Mouse (Mus musculus): ENCODE measurements at regions not wholly inside any gene's neighbourhood (a gene's known extent, or its start where the extent isn't known, plus 50 kb on each side); places are given as distances from the start of the nearest gene placed in this dataset.

DNA sequence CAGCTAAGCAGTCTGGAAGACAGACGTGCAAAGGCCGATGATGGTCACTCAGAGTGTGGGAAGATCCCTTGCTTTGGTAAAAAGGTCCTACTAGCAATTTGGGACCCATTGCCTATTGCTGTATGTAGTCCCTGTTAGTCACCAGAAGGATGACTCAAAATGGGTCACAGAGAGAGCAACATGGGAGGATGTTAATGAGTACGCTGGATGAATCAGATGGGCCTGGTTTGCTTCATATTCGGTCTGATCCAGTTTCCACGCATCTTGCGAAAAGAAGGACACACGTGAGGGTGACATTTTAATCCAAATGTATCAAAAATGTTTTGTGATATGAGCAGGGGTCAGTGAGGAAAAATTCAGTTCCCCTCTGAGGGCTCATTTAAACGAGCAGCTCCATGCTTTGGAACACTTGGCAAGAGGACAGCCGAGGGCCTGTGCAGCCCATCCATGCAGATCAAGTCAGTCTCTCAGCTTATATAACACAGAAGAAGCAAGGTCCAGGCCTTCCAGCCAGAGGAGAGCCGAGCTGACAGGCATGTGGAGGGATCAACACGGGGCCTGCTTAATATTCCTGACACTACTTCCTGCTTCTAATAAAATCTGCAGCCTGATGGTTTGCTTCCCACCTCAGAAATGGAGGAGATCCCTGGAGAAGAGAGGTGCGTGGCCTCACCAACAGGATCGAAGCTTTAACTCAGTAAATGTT lies 579.2 kb upstream of the Gm26657 start:
- no peak for DNase-seq (ENCODE audit: low read depth, low spot score)

DNA sequence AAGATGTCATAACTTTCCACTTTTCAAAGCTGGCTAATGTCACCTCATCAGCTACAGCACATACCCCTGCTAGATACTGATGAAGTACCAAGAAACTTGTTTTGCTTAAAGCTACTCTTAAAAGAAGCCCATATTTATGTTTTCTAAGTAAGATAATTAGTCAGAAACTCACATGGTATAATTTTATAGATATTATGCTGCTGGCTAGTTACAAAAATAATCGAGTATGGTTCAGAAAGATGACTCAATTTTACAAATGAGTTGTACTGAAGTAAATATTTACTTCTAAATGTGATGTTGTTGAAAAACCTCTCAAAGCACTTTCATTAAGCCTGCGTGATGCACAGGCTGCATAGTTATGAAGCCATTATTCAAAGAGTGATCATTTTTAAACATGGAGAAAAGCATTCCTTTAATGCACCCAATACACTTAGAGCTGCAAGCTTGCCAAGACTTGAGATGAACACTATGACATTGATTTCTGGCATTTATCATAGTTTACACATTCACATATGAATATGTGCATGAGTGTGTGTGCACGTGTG lies 582.3 kb upstream of the Gm26657 start:
- no peak for DNase-seq (ENCODE audit: low read depth, low spot score)

DNA sequence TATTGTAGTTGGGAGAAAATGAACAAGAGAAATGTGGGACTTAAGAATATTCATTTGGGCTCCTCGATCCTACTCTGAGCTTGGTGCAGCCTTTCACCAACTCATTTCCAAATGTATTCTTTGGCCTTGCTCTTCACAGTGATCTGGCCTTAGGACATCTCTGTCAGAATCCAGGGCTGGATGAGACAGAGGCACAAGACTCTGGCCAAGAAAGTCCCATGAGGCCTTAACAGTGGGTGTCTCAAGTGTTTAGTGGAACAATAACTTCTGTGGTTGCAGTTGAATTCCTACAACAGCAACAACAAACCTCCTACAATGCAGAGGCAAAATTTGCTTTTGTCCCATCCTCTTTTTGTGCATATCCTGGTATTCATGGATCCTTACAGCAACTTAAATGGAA lies 589.2 kb upstream of the Gm26657 start:
- no peak for DNase-seq (ENCODE audit: low read depth, low spot score)

DNA sequence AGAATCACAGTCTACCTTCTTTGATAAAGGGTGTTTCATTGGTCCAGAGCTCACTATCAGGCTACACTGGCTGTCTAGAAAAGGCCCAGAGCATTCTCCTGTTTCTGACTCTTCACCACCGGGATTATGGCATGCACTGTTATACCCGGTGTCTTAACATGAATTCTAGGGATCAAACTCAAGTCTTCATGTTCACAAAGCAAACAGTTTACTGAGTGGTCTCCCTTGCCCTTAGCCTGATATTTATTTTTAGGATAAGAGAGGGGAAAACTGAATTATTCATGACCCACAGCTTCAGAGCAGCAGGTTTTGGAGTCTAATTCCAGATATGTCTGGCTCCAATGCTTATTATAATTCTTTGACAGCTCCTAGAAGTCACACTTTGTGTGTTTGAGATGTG lies 596.0 kb upstream of the Gm26657 start:
- no peak for DNase-seq (ENCODE audit: low read depth, low spot score)

DNA sequence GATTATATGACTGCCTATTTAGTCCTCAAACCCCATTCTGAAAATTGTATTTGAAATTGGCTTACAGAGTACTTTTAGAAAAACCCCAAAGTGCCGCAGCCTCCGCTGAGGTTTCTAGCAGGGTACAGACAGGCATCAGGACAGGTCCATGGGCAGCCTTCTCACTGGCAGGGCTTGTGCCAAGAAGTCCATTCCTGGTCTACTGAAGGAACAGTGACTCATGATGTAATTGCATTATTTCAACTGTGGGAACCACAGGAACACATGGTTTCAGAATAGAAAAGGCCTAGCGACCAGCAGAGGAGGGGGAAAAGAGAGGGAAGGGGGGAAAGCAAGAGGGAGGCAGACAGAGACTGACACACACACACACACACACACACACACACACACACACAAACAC lies 603.0 kb upstream of the Gm26657 start:
- DNase-seq (ENCODE audit: low read depth, low spot score): no peak

DNA sequence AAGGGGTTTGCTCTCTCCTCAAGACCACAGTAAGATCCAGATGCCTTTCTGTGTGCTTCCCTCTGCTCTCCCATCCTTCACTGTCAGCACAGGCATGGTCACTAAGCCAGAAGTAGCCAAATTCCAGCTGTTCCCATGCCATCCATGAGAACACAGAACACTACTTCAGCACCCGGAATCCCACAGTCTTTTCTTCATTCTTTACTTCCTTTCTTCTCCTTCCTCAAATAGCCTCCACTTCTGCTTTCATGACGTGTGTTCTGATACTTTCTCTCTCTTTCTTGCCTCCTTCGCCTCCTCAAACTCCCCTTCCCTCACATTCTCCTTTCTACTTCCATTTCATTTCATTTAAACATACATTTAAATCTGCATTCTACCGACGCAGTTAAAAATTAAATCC lies 602.1 kb upstream of the Klf4 start:
- DNase-seq (ENCODE audit: low read depth, low spot score): no peak

DNA sequence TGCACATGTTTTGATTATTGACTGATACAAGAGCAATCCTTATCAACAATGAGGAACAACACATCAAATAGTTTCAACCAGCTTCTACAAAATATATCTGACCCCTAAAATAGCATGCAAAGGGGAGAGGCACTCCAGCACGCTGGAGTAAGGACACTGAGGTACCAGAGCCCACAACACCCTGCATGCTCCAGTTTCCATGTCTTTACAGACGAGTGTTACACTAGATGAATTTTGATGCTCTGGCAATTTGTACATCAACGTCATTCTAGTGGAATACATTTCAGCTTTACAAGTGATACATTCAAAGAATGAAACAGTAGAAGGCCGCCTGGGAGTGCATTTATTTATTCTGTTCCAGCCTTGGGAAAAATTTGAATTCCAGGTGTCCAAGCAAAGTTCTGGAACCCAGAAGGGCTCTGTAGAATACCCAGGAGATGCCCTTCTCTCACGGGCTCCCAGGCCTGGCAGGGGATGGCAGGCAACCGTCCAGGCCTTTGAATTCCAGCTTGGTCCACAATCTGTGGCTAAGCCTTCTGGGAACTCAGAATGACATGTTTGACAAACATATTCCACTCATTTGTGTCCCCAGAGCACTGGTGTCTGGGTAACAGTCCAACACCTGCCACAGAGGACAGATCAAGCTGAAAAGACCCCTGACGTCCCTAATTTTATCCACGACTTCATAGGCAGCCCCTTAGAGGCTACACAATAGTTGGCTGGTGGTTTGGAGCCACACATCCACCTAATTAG lies 595.6 kb upstream of the Klf4 start:
- no peak for DNase-seq (ENCODE audit: low read depth, low spot score)

DNA sequence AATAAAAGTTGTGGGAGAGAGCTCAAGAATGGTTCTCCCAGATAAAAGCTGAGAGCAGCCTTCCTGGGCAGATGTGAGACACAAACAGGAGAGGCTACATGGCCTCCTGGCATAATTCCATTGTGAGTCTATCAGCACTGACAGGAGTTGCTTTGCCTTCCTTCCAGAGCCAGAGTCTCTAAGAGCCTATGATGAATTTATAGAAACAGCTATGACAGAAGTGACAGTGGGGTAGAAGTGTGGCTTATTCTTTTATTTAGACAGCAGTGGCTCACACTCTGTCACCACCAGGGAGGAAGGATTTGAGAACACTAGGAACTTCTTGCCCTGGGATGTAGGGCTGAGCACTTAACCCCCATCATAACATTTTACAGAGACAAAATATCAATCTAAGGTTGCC lies 592.2 kb upstream of the Klf4 start:
- DNase-seq (ENCODE audit: low read depth, low spot score): no peak

DNA sequence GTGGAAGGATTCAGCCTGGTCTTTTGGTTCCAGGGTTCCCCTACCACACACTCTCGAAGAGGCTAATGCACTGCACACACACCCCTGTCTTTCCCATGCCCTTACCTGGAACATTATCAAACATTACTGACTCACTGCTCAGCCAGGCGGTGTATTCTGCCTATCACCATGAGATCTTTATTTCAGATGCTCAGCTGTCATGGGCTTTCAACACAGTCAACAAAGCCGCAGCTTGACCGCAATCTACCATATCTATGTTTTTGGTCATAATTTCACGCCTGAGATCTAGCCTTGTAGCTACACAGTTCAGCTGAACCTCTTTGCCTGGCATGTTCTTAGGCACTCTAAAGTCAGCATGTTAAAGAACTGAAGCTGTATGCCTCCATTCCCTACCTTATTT lies 589.9 kb upstream of the Klf4 start:
- no peak for DNase-seq (ENCODE audit: low read depth, low spot score)

DNA sequence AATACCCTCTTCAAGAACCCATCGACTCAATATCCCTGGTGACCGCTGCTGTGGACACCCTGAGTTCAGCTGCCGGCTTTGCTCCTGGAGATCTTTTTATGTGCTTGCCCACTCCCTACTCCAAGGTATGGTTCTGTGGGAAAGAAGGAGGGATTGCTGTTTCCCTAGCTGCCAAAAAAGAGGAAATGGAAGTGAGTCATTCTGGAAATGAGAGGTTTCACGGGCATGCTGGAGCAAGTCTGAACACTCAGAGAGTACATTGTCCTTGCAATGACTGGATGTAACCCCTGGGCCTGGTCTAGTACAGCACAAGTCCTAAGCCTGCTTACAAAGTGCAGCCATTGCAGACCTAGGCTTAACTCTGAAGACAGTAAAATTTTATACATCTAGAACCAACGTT lies 589.4 kb upstream of the Klf4 start:
- DNase-seq (ENCODE audit: low read depth, low spot score): no peak

DNA sequence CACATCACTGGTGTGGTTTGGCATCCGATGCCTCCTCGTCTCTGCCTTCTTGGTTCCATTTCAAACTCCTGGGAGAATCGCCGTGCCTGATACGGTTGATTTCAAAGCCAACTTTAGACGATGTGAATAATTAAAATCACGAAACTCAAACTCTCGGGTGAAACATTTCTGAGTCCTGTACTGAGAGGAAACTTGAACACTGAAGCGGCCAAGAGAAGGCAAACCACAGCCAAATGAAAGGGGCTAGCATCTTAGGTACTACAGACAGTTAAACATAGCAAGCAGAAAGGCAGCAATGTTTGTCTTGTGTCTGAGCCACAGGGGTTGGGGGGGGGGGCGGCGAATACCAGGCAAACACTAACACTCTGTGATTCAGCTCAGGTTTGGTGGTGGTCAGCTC lies 588.1 kb upstream of the Klf4 start:
- no peak for DNase-seq (ENCODE audit: low read depth, low spot score)

DNA sequence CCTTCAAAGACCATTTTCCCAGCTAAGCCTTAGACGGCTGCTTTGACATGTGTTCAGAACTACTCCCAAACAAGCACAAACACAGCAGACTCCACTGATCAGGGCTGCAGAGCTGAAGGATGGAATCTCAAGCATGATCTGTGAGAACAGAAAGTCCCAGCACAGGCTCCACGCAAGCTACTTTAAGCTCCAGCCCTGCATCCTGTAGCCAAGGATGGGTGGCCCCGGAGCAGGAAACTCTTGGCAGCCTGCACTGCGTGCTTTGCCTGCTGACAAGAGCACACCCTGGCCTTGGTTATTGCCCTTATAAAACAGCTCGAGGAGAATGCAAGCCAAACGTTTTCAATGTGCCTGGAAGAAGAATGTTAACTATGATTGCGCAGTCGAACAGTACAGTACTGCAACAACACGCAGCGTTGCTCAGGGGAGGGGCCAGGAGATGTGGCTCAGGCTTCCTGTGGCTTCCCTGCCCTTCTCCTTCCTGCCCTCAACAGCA lies 581.5 kb upstream of the Klf4 start:
- no peak for DNase-seq (ENCODE audit: low read depth, low spot score)

DNA sequence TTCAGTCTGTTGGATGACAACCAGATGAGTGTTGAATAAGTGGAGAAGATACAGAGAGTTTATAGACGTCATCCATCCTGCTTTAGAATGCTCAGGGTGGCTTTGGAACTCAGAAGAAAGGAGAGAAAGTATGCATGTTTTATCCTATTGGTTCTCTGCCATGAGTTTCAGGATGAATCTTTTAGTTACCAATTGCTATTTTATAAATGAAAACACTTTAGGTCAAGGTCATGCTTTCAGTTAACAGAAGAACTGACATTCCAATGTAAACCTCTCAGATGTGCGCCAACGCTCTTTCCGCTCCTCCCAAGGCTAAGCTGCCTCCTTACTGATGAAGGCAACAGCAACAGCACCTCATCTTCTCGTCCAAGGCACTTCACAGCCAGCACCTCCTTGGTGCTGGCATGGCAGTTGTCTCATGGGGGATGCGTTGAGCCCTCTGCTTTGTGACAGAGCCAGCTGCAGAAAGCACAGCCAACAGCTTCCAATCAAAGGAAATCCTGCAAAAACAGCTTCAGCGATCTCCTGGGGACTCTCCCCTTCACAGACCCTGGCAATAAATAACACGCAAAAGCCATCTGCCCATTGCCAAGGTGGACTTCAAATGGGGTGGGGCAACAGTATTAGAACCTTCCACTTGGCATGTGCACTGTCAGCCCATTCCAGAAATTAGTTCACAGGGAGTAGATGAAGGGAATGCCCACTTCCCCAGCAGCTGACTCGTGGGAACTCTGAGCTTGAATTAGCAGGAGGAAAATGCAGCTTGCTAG lies 580.9 kb upstream of the Klf4 start:
- no peak for DNase-seq (ENCODE audit: low read depth, low spot score)

DNA sequence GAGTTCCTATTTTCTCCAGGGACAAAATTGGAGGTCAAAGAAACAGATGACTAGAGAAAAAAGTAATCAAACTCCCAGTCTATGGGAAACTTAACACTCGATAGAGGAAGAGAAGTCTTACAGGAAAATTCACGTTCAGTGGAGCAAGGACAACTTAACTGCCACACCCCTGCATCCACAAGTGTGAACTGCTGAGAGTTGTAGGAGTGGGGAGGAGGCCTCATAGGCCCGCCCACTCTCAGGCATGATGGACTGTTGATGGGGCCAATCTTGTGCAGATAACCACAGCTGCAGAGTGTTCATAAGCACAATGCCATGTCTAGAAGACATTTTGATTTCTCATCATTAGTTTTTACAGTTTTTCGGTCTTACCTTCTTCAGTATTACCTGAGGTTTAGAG lies 574.7 kb upstream of the Klf4 start:
- DNase-seq (ENCODE audit: low read depth, low spot score): no peak

DNA sequence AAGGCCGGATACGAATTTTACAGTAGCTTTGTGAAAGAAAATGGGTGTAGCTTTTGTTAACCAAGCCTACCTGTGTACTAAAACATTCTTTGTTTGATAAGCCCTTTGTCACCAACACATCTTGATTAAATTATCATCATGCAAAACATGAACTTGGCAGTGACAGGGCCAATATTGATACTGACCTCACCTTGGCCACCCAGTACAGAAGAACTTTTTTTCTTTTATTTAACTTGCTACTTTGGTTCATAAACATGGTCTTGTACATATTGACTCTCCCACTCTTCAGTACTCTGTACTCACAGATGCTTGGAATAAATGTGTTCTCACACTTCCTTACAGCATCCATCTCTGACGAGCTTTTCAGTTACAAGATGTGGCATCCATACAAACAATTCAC lies 570.0 kb upstream of the Klf4 start:
- no peak for DNase-seq (ENCODE audit: low read depth, low spot score)

DNA sequence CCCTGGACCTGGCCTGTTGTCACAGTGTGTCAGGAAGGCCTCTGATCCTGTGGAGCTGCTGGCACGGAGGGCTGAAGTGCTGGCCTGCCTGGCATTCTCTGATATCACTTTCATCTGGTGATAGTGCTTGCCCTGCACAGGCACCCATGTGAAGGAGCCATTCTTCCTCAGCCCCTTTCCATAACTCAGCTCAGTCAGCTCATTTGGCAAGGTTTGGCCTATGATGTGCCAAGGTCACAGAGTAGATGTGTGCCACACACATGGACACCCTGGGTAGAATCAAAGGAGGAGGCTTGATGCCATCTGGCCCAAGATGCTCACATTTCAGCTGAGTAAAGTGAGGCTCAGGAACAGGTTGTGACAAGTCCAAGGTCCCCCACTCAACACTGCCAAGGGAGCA lies 558.5 kb upstream of the Klf4 start:
- no peak for DNase-seq (ENCODE audit: low read depth, low spot score)

DNA sequence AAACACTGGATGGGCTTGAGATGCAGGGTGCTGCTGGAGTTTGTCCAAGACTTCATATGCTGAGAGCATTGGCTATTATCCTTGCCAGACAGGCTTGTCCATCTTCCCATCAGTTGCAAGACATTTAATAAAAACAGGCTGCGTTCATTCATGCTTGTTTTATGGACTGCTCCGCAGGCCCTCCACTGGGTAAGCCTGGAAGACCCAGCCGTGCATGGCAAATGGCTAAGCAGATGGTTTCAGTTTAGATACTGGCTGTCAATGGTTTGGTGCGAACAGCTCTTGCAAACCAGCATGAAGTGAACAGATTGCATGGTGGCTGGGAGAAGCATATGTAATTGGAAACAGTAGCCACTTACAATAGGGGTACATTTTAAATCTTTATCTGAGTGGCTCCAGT lies 556.4 kb upstream of the Klf4 start:
- no peak for DNase-seq (ENCODE audit: low read depth, low spot score)

DNA sequence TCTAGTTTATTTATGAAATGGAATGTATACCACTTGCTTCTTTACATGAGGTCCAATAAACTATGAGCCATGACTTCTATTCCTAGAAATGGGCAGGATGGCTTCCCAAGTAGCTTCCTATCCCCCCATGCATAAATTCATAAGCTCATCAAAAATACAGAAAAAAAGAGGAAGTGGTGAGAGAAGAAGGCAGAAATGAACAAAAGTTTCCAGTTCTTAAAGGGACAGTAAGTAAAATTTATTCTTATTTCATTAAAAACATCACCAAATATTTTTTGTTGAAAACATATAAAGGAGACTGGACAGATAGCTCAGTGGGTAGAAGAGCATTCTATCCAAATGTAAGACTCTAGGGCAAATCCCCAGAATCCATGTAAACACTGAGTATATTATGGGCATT lies 554.0 kb upstream of the Klf4 start:
- DNase-seq (ENCODE audit: low read depth, low spot score): no peak

DNA sequence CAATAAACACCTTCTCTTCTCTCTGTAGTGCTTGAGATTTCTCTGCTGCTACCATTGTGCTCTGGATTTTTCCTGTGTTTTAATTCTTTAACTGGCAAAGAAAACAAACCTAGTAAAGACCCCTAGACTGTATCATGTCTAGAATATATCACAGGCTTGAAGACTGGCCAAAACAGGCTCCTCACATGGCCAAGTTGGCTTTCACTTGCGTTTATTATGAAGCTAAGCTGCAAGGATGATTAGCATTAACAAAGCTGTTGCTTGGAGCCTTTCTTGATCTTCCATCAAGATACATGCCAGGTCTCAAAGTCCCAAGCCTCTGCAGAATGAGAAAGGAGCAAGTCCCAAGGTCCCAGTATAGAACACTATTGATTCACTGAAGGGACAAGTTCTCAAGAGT lies 551.9 kb upstream of the Klf4 start:
- no peak for DNase-seq (ENCODE audit: low read depth, low spot score)

DNA sequence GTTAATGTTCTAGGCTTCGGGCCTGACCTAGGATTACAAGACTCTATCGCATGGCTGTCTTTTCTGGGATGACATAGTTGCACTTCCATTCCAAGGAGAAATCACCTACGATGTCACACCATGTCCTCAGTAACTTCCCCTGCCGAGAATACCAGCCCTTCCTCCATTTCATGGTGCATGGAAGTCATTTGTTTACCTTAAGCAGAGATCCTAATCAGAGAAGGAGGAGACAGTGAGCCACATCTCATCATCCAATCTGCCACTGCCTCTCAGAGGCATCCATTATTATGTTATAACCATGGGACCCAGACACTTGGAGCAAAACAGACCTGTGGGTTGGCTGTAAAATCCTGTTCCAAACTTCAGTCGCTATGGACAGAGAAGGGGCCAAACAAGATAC lies 550.1 kb upstream of the Klf4 start:
- no peak for DNase-seq (ENCODE audit: low read depth, low spot score)

DNA sequence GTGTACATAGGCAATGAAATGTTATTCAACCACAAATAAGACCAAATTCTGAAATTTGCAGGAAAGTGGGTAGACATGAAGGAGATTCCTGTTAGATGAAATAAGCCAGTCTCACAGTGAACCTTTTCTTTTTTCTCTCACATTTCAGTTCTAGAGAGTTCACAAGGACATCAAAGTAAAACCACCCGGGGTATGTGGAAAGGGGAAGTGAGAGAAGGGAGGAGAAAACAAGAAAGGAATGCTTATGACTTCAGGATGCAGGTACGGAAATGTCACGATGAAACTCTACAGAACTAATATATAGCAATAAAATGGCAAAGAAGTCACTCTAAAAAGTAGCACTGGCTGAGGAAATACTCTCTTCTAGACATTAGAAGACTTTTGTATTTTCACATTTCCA lies 548.7 kb upstream of the Klf4 start:
- DNase-seq (ENCODE audit: low read depth, low spot score): no peak

DNA sequence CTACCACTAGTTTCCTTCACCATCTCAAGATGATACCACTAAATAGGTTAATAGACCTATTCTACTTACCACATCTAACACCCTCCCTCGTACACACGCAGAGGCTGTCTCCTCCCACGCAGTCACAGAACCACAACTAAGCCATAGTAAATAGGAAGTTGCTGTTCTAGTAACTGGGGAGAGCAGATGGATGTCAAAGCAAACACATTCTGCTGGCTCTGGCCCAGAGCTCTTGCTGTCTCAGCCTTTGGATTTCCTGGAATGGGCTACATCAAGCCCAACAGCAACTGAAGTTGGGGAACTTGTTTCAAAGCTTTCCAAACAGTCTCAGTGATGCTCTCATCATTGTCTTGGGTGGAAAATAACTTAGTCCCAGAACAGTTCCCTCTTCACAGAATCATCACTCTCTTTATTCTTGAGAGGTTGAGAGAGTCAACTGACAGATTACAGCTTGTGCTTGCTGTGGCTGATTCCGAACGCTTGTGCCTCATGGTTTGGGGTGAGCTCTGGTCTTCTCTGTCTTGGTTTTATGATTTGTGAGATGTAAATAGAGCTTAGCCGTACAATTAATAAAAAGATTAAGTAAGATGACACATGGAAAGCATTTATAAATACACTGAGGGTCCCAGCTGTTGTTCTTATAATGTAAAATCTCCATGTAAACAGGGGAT lies 538.5 kb upstream of the Klf4 start:
- DNase-seq (ENCODE audit: low read depth, low spot score): no peak

Measured in WW6 (cell line).